Comparison of ENCODE assay signal across 26 mouse cellular contexts in genomic region chr13:44459148-44459547, GRCm38 (mm10).
A peak's percentile ranks its signal among the peaks of the same experiment; 100 is the strongest.
DNase-seq lines count a peak whose midpoint lies in the region; ATAC-seq and TF ChIP-seq lines count a peak whose summit lies in the region.
"Had no signal": no experiment of that assay in that cellular context is flagged by ENCODE, and none has a peak within 500 bp of the region (broad histone marks: within the 10 kb centered on the region; RNA-seq: fewer than 3 reads in every experiment).

No protein-coding gene starts in this region.

- no peaks in the 10 kb centered on the region for H3K27me3 ChIP-seq in embryonic facial prominence, embryonic 14.5 days (replicated peaks; ENCODE audit: control insufficient read depth, insufficient read depth, low read length)
- H3K27me3 ChIP-seq in embryonic facial prominence, embryonic 10.5 days (replicated peaks; ENCODE audit: low read depth, poor library complexity, severe bottlenecking) = no peaks in the 10 kb centered on the region
- H3K27me3 ChIP-seq in forebrain, embryonic 11.5 days (ENCODE audit: control insufficient read depth, insufficient read depth, low read length) = no peaks in the 10 kb centered on the region
- H3K27me3 ChIP-seq in forebrain, embryonic 13.5 days = no peaks in the 10 kb centered on the region
- H3K27me3 ChIP-seq: CH12.LX; embryonic facial prominence, embryonic 12.5 days; embryonic facial prominence, embryonic 15.5 days; Patski had no signal

- H3K9ac ChIP-seq in embryonic facial prominence, embryonic 14.5 days (ENCODE audit: low read depth, low read length) = no peak overlapping the region
- no peak overlapping the region for H3K9ac ChIP-seq in forebrain, embryonic 11.5 days (ENCODE audit: low read length)
- H3K9ac ChIP-seq in forebrain, embryonic 13.5 days = no peak overlapping the region
- H3K9ac ChIP-seq: embryonic facial prominence, embryonic 12.5 days; embryonic facial prominence, embryonic 15.5 days had no signal

- ATAC-seq in embryonic facial prominence, embryonic 14.5 days (ENCODE audit: low read depth) = 0 out of 2 replicates have a peak, but pooled peaks have one; percentile 18
- ATAC-seq in forebrain, embryonic 11.5 days (replicated peaks; ENCODE audit: low FRiP score) = peak; percentile 85
- ATAC-seq in forebrain, embryonic 13.5 days = no peak
- ATAC-seq: activated CD4-positive, CD25-positive, alpha-beta regulatory T cell, adult 4 months; CD4-positive, CD25-positive, alpha-beta regulatory T cell, adult 4 months; forebrain, embryonic 14.5 days; Patski had no signal

- no peak overlapping the region for H3K4me2 ChIP-seq in embryonic facial prominence, embryonic 14.5 days (ENCODE audit: low read depth, low read length)
- no peak overlapping the region for H3K4me2 ChIP-seq in forebrain, embryonic 11.5 days (ENCODE audit: low read depth, low read length, severe bottlenecking)
- no peak overlapping the region for H3K4me2 ChIP-seq in forebrain, embryonic 13.5 days
- H3K4me2 ChIP-seq: embryonic facial prominence, embryonic 12.5 days; embryonic facial prominence, embryonic 15.5 days had no signal

- WGBS in embryonic facial prominence, embryonic 14.5 days = 64% methylated on average over 4 of the region's 4 CpGs
- 42% methylated on average over 4 of the region's 4 CpGs for WGBS in embryonic facial prominence, embryonic 10.5 days
- 13% methylated on average over 4 of the region's 4 CpGs for WGBS in forebrain, embryonic 11.5 days
- WGBS in forebrain, embryonic 13.5 days = 7% methylated on average over 4 of the region's 4 CpGs

- H3K4me3 ChIP-seq in embryonic facial prominence, embryonic 14.5 days (ENCODE audit: low read depth, low read length) = no peak overlapping the region
- no peak overlapping the region for H3K4me3 ChIP-seq in embryonic facial prominence, embryonic 10.5 days
- H3K4me3 ChIP-seq in forebrain, embryonic 11.5 days (ENCODE audit: low read depth, low read length) = no peak overlapping the region
- H3K4me3 ChIP-seq in forebrain, embryonic 13.5 days = no peak overlapping the region
- H3K4me3 ChIP-seq: embryonic facial prominence, embryonic 12.5 days; embryonic facial prominence, embryonic 15.5 days; erythroblast, embryonic 14.5 days had no signal

- H3K27ac ChIP-seq in embryonic facial prominence, embryonic 14.5 days (replicated peaks; ENCODE audit: low read depth, low read length) = no peak overlapping the region
- no peak overlapping the region for H3K27ac ChIP-seq in embryonic facial prominence, embryonic 10.5 days (replicated peaks)
- H3K27ac ChIP-seq in forebrain, embryonic 11.5 days (ENCODE audit: low read depth, low read length) = peak overlapping the region; percentile 4; the same call in 1 of the 2 replicates
- H3K27ac ChIP-seq in forebrain, embryonic 13.5 days = no peak overlapping the region
- H3K27ac ChIP-seq: embryonic facial prominence, embryonic 12.5 days; embryonic facial prominence, embryonic 15.5 days had no signal

- H3K36me3 ChIP-seq in embryonic facial prominence, embryonic 14.5 days (ENCODE audit: control insufficient read depth, insufficient read depth, low read length) = no peaks in the 10 kb centered on the region
- no peaks in the 10 kb centered on the region for H3K36me3 ChIP-seq in embryonic facial prominence, embryonic 10.5 days (replicated peaks)
- H3K36me3 ChIP-seq in forebrain, embryonic 11.5 days (ENCODE audit: control insufficient read depth, insufficient read depth, low read length) = no peaks in the 10 kb centered on the region
- no peaks in the 10 kb centered on the region for H3K36me3 ChIP-seq in forebrain, embryonic 13.5 days (ENCODE audit: poor library complexity, severe bottlenecking)
- H3K36me3 ChIP-seq: embryonic facial prominence, embryonic 12.5 days; embryonic facial prominence, embryonic 15.5 days; G1E had no signal

- TF ChIP-seq POLR2A in brain, embryonic 14.5 days (IDR thresholded peaks at IDR 0.05; ENCODE audit: borderline replicate concordance, extremely low read depth, insufficient read depth, insufficient read length, poor library complexity, severe bottlenecking) = no peak

- no peak for DNase-seq in embryonic facial prominence, embryonic 14.5 days (ENCODE audit: low spot score)
- no peak for DNase-seq in embryonic facial prominence, embryonic 10.5 days (ENCODE audit: low spot score)
- peak; percentile 70 for DNase-seq in forebrain, embryonic 11.5 days (ENCODE audit: low spot score)
- peak; percentile 50 for DNase-seq in brain, embryonic 14.5 days (ENCODE audit: low read depth)
- DNase-seq in urinary bladder, postnatal 25 days (ENCODE audit: low spot score) = no peak
- DNase-seq: adrenal gland, adult 8-10 months; adrenal gland, postnatal 14 days; adrenal gland, postnatal 36 days; B cell, adult 2 months; cerebellum, adult 11 months; cerebellum, adult 18-20 months; cerebellum, adult 8-10 months; cerebellum, adult 9-11 months; cerebellum, postnatal 14 days; cerebellum, postnatal 36 days; embryo, embryonic 11 days had no signal

- TF ChIP-seq CTCF in brain, embryonic 14.5 days (IDR thresholded peaks at IDR 0.05; ENCODE audit: borderline replicate concordance, extremely low read depth, insufficient read depth, insufficient read length) = no peak

- 0 out of 2 replicates have a peak, but pooled peaks cover 5% of the 10 kb centered on the region for H3K9me3 ChIP-seq in embryonic facial prominence, embryonic 14.5 days (ENCODE audit: control insufficient read depth, low read length)
- H3K9me3 ChIP-seq in embryonic facial prominence, embryonic 10.5 days = no peaks in the 10 kb centered on the region
- no peaks in the 10 kb centered on the region; the same call in 1 of the 2 replicates for H3K9me3 ChIP-seq in forebrain, embryonic 11.5 days (ENCODE audit: control insufficient read depth, low read length)
- no peaks in the 10 kb centered on the region; the same call in 1 of the 2 replicates for H3K9me3 ChIP-seq in forebrain, embryonic 13.5 days (replicated peaks)
- H3K9me3 ChIP-seq: embryonic facial prominence, embryonic 12.5 days; embryonic facial prominence, embryonic 15.5 days; G1E had no signal

- H3K4me1 ChIP-seq in embryonic facial prominence, embryonic 14.5 days (ENCODE audit: control insufficient read depth, insufficient read depth, low read length) = peaks cover 2% of the 10 kb centered on the region
- H3K4me1 ChIP-seq in embryonic facial prominence, embryonic 10.5 days = peaks cover 25% of the 10 kb centered on the region
- peaks cover 3% of the 10 kb centered on the region; the same call in 1 of the 2 replicates for H3K4me1 ChIP-seq in forebrain, embryonic 11.5 days (replicated peaks; ENCODE audit: control insufficient read depth, insufficient read depth, low read length)
- H3K4me1 ChIP-seq in forebrain, embryonic 13.5 days = peaks cover 16% of the 10 kb centered on the region

Comparison
In these comparisons a context has a peak if more than half of its experiments do, and no peak if none do; other contexts are left out.
1. DNase-seq: peak in forebrain, embryonic 11.5 days (single experiment) and brain, embryonic 14.5 days (single experiment); none in embryonic facial prominence, embryonic 14.5 days (single experiment), embryonic facial prominence, embryonic 10.5 days (single experiment) and urinary bladder, postnatal 25 days (single experiment).